Mouse (Mus musculus): Measurements from ENCODE around the gene Mast4. TPM values are rescaled to one million over a fixed set of nuclear protein-coding genes. Genes with fewer than 3 reads are reported as not detected.

Mast4 gene
- polyA plus RNA-seq, 1 experiment from 2014 or later = 10.1 TPM

DNA sequence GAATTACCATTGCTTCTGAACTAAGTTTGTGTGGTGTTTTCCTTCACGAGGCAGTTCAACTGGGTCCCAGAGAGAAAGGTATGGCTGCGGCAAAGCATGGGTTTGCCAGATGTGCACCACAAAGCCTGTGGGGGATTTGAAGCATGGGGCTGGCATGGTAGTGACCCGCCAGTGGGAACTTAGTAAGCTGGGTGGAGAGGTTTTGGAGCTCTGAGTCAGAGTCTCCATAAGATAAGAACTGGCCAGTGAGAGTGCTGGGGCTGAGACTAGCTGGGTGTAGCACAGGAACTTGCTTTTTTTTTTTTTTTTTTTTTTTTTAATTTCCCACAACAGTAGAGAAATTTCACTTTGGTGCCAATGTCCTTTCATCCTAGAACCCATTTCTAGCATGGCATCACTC lies 73.9 kb downstream of the Mast4 start:
- ATAC-seq (replicated peaks; ENCODE audit: low FRiP score) (no peak), DNase-seq (ENCODE audit: low spot score) (no peak)
- Histone ChIP-seq H3K4me3 (ENCODE audit: low read depth, low read length) (no peak overlapping the region), H3K36me3 (ENCODE audit: control insufficient read depth, insufficient read depth, low read length) (no peaks in the 10 kb centered on the region), H3K27me3 (replicated peaks; ENCODE audit: control insufficient read depth, insufficient read depth, low read length) (no peaks in the 10 kb centered on the region), H3K9ac (ENCODE audit: low read depth, low read length) (no peak overlapping the region), H3K27ac (ENCODE audit: low read depth, low read length) (no peak overlapping the region), H3K4me2 (no peak overlapping the region), H3K9me3 (ENCODE audit: control insufficient read depth, low read length) (no peaks in the 10 kb centered on the region), H3K4me1 (replicated peaks; ENCODE audit: control insufficient read depth, insufficient read depth, low read length) (no peaks in the 10 kb centered on the region)
- 63% methylated on average over 3 of the region's 3 CpGs for WGBS

DNA sequence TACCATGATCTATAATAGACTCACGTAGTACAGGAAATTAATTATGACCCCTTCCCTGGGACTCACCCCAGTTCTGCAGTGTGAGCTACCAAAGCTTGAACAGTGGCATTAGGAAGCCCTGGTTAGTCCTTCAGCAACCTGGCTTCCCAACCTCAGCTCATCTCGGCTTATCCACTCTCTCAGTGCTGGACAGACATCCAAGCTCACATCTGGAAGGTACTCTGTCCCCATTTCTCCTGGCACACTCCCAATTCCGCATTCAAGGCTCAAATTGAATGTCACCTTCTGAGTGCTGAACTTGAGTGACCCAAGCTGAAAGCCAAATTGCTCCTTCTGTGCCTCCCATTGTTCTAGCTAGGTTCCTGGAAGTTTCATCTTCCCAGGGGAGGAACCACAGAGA lies 76.2 kb downstream of the Mast4 start:
- Histone ChIP-seq H3K27ac (ENCODE audit: low read depth, low read length) (no peak overlapping the region), H3K9ac (ENCODE audit: low read depth, low read length) (no peak overlapping the region), H3K4me2 (no peak overlapping the region), H3K27me3 (replicated peaks; ENCODE audit: control insufficient read depth, insufficient read depth, low read length) (no peaks in the 10 kb centered on the region), H3K9me3 (ENCODE audit: control insufficient read depth, low read length) (no peaks in the 10 kb centered on the region), H3K36me3 (ENCODE audit: control insufficient read depth, insufficient read depth, low read length) (no peaks in the 10 kb centered on the region), H3K4me3 (ENCODE audit: low read depth, low read length) (no peak overlapping the region), H3K4me1 (replicated peaks; ENCODE audit: control insufficient read depth, insufficient read depth, low read length) (no peaks in the 10 kb centered on the region)
- 69% methylated on average over 3 of the region's 3 CpGs for WGBS
- no peak for ATAC-seq (replicated peaks; ENCODE audit: low FRiP score)
- DNase-seq (ENCODE audit: low spot score) = no peak

DNA sequence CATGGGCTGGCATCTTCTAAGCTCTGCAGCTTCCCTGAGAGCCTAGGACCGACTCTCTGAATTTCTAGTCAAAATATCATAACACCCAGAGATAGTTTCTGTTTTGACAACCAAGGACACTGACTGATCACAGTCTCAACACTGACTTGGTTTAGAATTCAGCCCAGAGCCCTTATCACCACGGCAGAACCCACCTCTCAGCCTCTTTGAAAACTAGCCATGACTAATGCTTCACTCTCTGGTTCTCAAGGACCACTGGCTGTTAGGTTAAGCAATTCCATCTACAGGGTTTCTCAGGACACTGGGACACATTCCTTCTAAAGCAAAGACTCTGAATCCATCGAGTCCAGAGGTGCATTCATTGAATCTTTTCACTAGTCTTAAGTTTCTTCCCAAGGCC lies 79.4 kb downstream of the Mast4 start:
- no peak for DNase-seq (ENCODE audit: low spot score)
- no peak overlapping the region for H3K27ac ChIP-seq (ENCODE audit: low read depth, low read length)
- no peak overlapping the region for H3K9ac ChIP-seq (ENCODE audit: low read depth, low read length)
- no peaks in the 10 kb centered on the region for H3K36me3 ChIP-seq (ENCODE audit: control insufficient read depth, insufficient read depth, low read length)
- no peaks in the 10 kb centered on the region for H3K4me1 ChIP-seq (replicated peaks; ENCODE audit: control insufficient read depth, insufficient read depth, low read length)
- no peak for ATAC-seq (replicated peaks; ENCODE audit: low FRiP score)
- H3K4me3 ChIP-seq (ENCODE audit: low read depth, low read length) = no peak overlapping the region
- WGBS = 79% methylated on average over 3 of the region's 3 CpGs
- no peak overlapping the region for H3K4me2 ChIP-seq
- H3K9me3 ChIP-seq (ENCODE audit: control insufficient read depth, low read length) = no peaks in the 10 kb centered on the region
- no peaks in the 10 kb centered on the region for H3K27me3 ChIP-seq (replicated peaks; ENCODE audit: control insufficient read depth, insufficient read depth, low read length)

DNA sequence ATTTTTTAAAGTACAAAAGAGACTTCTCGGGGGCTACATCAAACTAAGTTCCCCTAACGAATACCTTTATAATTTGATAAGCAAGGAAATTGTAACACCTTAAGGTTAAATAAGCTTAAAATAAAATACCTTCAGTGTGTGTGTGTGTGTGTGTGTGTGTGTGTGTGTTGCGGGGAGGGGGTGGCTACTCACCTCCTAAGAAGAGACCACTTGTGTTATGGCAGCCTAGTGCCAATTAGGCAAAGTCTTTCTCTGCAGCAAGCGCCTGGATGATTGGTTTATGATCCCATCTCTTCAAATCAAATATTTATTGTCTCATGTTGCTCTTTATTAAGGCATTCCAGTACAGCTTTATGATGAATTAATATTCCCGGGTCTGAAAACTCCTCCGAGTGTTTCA lies 81.2 kb downstream of the Mast4 start:
- no peak overlapping the region for H3K4me3 ChIP-seq (ENCODE audit: low read depth, low read length)
- no peak overlapping the region for H3K27ac ChIP-seq (ENCODE audit: low read depth, low read length)
- no peaks in the 10 kb centered on the region for H3K9me3 ChIP-seq (ENCODE audit: control insufficient read depth, low read length)
- no peaks in the 10 kb centered on the region for H3K4me1 ChIP-seq (replicated peaks; ENCODE audit: control insufficient read depth, insufficient read depth, low read length)
- DNase-seq (ENCODE audit: low spot score) (no peak), ATAC-seq (replicated peaks; ENCODE audit: low FRiP score) (no peak)
- no peak overlapping the region for H3K4me2 ChIP-seq
- H3K27me3 ChIP-seq (replicated peaks; ENCODE audit: control insufficient read depth, insufficient read depth, low read length) = no peaks in the 10 kb centered on the region
- 90% methylated on average over 6 of the region's 6 CpGs for WGBS
- no peaks in the 10 kb centered on the region for H3K36me3 ChIP-seq (ENCODE audit: control insufficient read depth, insufficient read depth, low read length)
- H3K9ac ChIP-seq (ENCODE audit: low read depth, low read length) = no peak overlapping the region

DNA sequence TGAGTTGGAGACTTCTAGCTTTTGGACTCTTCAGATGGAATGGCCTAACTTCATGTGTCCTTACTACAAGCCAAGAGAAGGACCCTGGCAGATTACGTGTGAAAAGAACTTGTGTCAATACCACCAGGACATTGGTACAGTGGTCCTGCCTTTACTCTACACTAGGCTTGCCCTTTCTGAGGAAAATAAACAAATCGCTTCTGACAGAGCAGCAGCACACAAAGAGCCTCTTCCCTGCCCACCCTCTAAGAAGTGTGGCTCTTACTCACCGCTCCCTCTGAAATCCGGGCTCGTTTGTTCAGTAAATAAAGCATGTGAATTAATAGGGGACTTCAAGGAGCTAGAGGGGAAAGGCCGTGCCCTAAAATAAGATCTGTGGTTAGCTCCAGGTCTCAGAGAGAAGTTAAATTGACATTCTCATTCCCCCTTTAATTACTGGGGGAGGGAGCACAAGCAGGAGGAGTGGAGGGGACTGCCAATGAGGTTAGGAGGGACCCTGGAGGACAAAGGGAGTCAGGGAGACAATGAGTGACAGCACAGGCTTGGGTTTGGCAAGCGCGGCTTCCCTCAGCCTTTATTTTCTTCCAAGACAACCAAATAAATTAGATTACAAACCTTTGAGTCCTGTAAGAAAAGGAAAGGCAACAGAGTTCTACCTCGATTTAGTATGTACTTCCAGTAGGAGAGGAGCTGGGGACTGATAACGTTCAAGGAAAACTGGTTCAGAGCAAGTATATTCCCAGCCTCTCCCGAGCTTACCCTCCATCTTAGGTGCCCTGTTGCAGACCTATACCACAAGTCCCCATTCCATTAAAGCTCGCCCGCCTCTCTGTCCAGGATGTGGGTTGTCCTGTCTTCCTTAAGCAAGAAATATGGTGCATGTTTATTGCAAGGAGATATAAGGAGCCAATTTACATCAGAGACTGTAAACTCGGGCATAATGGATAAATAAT lies 85.9 kb downstream of the Mast4 start:
- no peaks in the 10 kb centered on the region for H3K4me1 ChIP-seq (replicated peaks; ENCODE audit: control insufficient read depth, insufficient read depth, low read length)
- DNase-seq (ENCODE audit: low spot score) = no peak

DNA sequence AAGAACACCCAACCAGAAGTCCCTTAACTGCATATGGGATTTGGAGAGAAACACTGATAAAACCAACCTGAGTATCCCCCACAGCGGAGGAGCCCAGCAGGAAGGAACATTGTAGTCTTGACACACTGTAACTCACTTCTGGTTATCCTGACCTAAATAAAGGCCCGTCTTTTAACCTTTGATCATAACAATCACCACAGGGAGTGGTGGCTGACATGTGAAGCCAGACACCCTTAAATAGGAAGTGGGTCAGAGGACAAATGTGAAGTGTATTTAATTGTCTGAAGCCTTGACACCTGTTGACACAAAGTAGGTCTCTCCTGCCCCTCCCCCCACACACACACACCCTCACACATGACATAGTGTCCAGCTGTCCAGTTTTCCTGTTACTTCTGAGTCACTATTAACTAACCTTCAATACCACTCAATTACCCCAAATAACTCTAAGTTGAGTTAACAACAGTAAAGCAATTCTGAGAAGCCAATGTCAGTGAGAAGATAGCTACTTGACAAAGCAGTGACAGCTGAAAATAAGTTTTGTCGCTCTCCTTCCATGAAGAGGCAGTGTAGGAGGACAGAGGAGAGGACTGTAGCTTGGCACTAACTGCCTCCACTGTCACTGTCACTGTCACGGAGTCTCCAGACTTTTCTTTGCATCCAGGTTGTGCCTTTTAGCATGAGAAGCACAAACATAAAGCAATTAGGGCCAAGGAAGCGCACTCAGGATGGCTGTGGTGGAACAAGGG lies 87.2 kb downstream of the Mast4 start:
- ATAC-seq (replicated peaks; ENCODE audit: low FRiP score) (no peak), DNase-seq (ENCODE audit: low spot score) (no peak)
- WGBS = 74% methylated on average over 5 of the region's 5 CpGs
- H3K9me3 ChIP-seq (ENCODE audit: control insufficient read depth, low read length) = no peaks in the 10 kb centered on the region
- no peaks in the 10 kb centered on the region for H3K4me1 ChIP-seq (replicated peaks; ENCODE audit: control insufficient read depth, insufficient read depth, low read length)
- no peak overlapping the region for H3K27ac ChIP-seq (ENCODE audit: low read depth, low read length)
- no peaks in the 10 kb centered on the region for H3K27me3 ChIP-seq (replicated peaks; ENCODE audit: control insufficient read depth, insufficient read depth, low read length)
- no peak overlapping the region for H3K4me2 ChIP-seq
- no peak overlapping the region for H3K9ac ChIP-seq (ENCODE audit: low read depth, low read length)
- no peaks in the 10 kb centered on the region for H3K36me3 ChIP-seq (ENCODE audit: control insufficient read depth, insufficient read depth, low read length)
- H3K4me3 ChIP-seq (ENCODE audit: low read depth, low read length) = no peak overlapping the region

More for the DNA sequence above, 85.9 kb downstream of the Mast4 start:
- Histone ChIP-seq H3K9me3 (ENCODE audit: control insufficient read depth, low read length) (no peaks in the 10 kb centered on the region), H3K27me3 (replicated peaks; ENCODE audit: control insufficient read depth, insufficient read depth, low read length) (no peaks in the 10 kb centered on the region), H3K4me3 (ENCODE audit: low read depth, low read length) (no peak overlapping the region), H3K36me3 (ENCODE audit: control insufficient read depth, insufficient read depth, low read length) (no peaks in the 10 kb centered on the region), H3K9ac (ENCODE audit: low read depth, low read length) (no peak overlapping the region), H3K27ac (ENCODE audit: low read depth, low read length) (no peak overlapping the region), H3K4me2 (no peak overlapping the region)
- no peak for ATAC-seq (replicated peaks; ENCODE audit: low FRiP score)
- 52% methylated on average over 14 of the region's 14 CpGs for WGBS

DNA sequence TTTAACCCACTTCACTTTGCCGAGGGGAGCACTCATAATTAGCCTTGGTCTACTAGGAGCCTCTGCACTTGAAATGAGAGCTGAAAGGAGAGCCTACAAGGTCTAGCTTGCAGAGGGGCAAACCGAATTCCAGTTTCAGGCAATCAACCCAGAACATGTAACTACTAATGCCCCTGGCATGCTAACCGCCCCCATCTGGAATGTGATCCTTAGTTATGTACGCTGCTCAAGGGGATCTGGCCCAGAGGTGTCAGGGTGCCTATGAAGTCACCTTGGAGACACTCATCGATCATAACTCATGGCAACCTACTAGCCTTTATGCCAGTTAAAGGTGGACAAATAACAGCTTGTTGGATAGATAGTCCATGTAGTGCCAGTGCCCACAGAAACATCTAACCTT lies 88.9 kb downstream of the Mast4 start:
- WGBS = 90% methylated on average over 5 of the region's 5 CpGs

DNA sequence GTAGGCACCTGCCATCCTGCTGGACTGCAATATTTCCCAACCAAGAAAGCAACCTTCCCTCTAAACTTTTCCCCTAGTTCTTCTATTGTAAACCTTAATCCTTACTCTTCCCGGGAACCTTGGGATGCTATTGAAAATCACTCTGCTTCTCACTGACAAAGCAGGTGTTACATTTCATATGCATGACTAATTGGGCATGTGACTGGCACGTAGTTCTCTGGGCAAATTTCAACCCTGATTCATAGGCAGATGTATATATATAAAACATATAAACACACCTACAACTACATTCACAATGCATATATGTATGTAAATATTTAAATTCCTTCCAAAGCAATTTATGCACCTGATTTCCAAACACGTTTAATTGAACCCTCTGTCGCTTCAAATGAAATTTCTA lies 90.2 kb downstream of the Mast4 start:
- no peak overlapping the region for H3K4me2 ChIP-seq
- no peaks in the 10 kb centered on the region for H3K27me3 ChIP-seq (replicated peaks; ENCODE audit: control insufficient read depth, insufficient read depth, low read length)
- 72% methylated on average over 4 of the region's 4 CpGs for WGBS
- no peaks in the 10 kb centered on the region for H3K9me3 ChIP-seq (ENCODE audit: control insufficient read depth, low read length)
- H3K27ac ChIP-seq (ENCODE audit: low read depth, low read length) = no peak overlapping the region
- no peak overlapping the region for H3K9ac ChIP-seq (ENCODE audit: low read depth, low read length)
- ATAC-seq (replicated peaks; ENCODE audit: low FRiP score) = no peak
- no peak for DNase-seq (ENCODE audit: low spot score)
- H3K4me1 ChIP-seq (replicated peaks; ENCODE audit: control insufficient read depth, insufficient read depth, low read length) = no peaks in the 10 kb centered on the region
- no peaks in the 10 kb centered on the region for H3K36me3 ChIP-seq (ENCODE audit: control insufficient read depth, insufficient read depth, low read length)
- no peak overlapping the region for H3K4me3 ChIP-seq (ENCODE audit: low read depth, low read length)

More for the DNA sequence above, 88.9 kb downstream of the Mast4 start:
- Histone ChIP-seq H3K9ac (ENCODE audit: low read depth, low read length) (no peak overlapping the region), H3K27me3 (replicated peaks; ENCODE audit: control insufficient read depth, insufficient read depth, low read length) (no peaks in the 10 kb centered on the region), H3K4me1 (replicated peaks; ENCODE audit: control insufficient read depth, insufficient read depth, low read length) (no peaks in the 10 kb centered on the region), H3K27ac (ENCODE audit: low read depth, low read length) (no peak overlapping the region), H3K36me3 (ENCODE audit: control insufficient read depth, insufficient read depth, low read length) (no peaks in the 10 kb centered on the region), H3K9me3 (ENCODE audit: control insufficient read depth, low read length) (no peaks in the 10 kb centered on the region), H3K4me3 (ENCODE audit: low read depth, low read length) (no peak overlapping the region), H3K4me2 (no peak overlapping the region)
- ATAC-seq (replicated peaks; ENCODE audit: low FRiP score) (no peak), DNase-seq (ENCODE audit: low spot score) (no peak)

Data from liver, embryonic 11.5 days (tissue).